Mouse (Mus musculus): ENCODE results near the gene Gm17545.

GRCm38 (mm10) chr9:22461946-22462345 is 7.9 kb downstream of the Gm17545 start:
- no peak for TF ChIP-seq CTCF (conservative IDR thresholded peaks at IDR 0.05; ENCODE audit: insufficient read depth, insufficient read length, low read depth, low read length)
- no peak for TF ChIP-seq POLR2A (IDR thresholded peaks at IDR 0.05; ENCODE audit: low read depth, low read length)
